Mouse (Mus musculus): Measurements from ENCODE around the gene Zfp445.

DNA sequence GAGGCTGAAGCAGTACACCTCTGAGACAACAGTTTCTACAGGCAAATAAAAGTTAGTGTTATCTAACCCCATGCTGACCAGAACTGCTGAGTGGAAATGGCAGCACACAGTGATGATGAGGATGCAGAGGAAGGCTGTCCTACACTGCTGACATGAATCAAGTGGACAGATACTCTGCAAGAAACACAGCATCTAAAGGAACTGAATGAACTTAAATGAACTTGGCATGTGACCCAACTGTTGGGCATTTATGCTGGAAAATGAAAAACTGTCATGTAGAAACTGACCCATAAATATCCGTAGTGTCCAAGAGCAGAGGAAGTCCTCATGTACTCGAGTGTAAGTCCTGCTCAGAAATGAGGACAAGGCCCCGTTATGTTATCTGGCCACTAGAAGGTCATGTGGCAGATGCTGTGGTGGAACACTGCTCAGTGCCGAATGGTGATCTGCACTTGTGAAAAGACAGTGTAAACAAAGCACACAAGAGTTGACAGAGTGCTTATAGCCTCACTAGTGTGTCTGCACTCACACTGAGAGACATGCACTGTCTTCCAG, 35.9 kb downstream of the Zfp445 start:
- TF ChIP-seq CTCF (IDR thresholded peaks at IDR 0.05; ENCODE audit: borderline replicate concordance, insufficient read depth, low read depth, low read length) (no peak), POLR2A (IDR thresholded peaks at IDR 0.05; ENCODE audit: borderline replicate concordance, insufficient read depth, low read length) (no peak)

Data from cerebellum, adult 2 months (tissue).